ENCODE assay signal across 22 mouse cellular contexts in the genomic region with DNA sequence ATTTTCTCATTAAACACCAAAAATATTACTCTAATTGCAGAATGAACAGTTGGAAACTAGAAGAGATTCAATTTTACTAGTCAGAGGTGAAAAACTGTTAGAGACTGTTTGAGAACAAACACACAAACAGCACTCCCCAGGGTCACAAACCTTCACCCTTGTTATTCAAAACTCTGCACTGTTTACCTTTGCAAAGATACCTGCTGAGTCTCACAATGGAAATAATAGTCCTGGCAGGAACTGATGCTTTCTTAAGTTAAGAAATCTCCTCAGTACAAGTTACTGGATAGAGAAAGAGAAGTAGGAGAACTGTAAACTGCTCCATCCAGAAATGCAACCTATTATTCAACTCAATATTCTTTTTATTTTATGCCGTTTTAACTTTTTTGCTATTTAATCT.
DNase-seq lines count a peak whose midpoint lies in the region; ATAC-seq and TF ChIP-seq lines count a peak whose summit lies in the region.
"Had no signal": no experiment of that assay in that cellular context is flagged by ENCODE, and none has a peak within 500 bp of the region (broad histone marks: within the 10 kb centered on the region; RNA-seq: fewer than 3 reads in every experiment).

No protein-coding gene starts in this region.

- no peak overlapping the region for H3K4me2 ChIP-seq in stomach, postnatal 0 days (replicated peaks; ENCODE audit: low read depth)
- H3K4me2 ChIP-seq: embryonic facial prominence, embryonic 13.5 days; embryonic facial prominence, embryonic 15.5 days; forebrain, embryonic 12.5 days had no signal

- no peaks in the 10 kb centered on the region for H3K36me3 ChIP-seq in ES-E14 (ENCODE audit: control insufficient read depth, insufficient read depth, low read length, poor library complexity, severe bottlenecking)
- no peaks in the 10 kb centered on the region for H3K36me3 ChIP-seq in stomach, postnatal 0 days (ENCODE audit: control insufficient read depth, insufficient read depth, low read length)
- H3K36me3 ChIP-seq: embryonic facial prominence, embryonic 13.5 days; embryonic facial prominence, embryonic 15.5 days; forebrain, embryonic 10.5 days; forebrain, embryonic 12.5 days had no signal

- TF ChIP-seq EP300 in stomach, postnatal 0 days (optimal IDR thresholded peaks at IDR 0.05), result no peak

- intact Hi-C loops in heart, postnatal 25 days (cut with DNase I), result no loop called here
- intact Hi-C loops in heart, postnatal 14 days (cut with DNase I), result no loop called here

- no peak overlapping the region for H3K4me3 ChIP-seq in ES-E14 (ENCODE audit: insufficient read depth in 1 of 2, low read depth in 1 of 2, low read length in 2 of 2, poor library complexity in 1 of 2, severe bottlenecking in 1 of 2)
- no peak overlapping the region for H3K4me3 ChIP-seq in stomach, postnatal 0 days (ENCODE audit: low read depth, low read length)
- H3K4me3 ChIP-seq: embryonic facial prominence, embryonic 13.5 days; embryonic facial prominence, embryonic 15.5 days; erythroblast, embryonic 14.5 days; forebrain, embryonic 10.5 days; forebrain, embryonic 12.5 days had no signal

- H3K27me3 ChIP-seq in stomach, postnatal 0 days (ENCODE audit: control insufficient read depth, insufficient read depth, low read length), result no peaks in the 10 kb centered on the region
- H3K27me3 ChIP-seq: embryonic facial prominence, embryonic 13.5 days; embryonic facial prominence, embryonic 15.5 days; forebrain, embryonic 12.5 days had no signal

- in situ Hi-C loops in ES-E14 (cut with MboI; ENCODE audit: low sequenced_read_pairs in 2 of 2, unreplicated experiment in 2 of 2), result no loop called here

- WGBS in stomach, postnatal 0 days, result 94% methylated on average over 1 of the region's 1 CpGs

- H3K27ac ChIP-seq in ES-E14 (ENCODE audit: insufficient read depth, low read depth, low read length, poor library complexity, severe bottlenecking), result no peak overlapping the region
- H3K27ac ChIP-seq in stomach, postnatal 0 days (replicated peaks), result no peak overlapping the region
- H3K27ac ChIP-seq: embryonic facial prominence, embryonic 13.5 days; embryonic facial prominence, embryonic 15.5 days; forebrain, embryonic 10.5 days; forebrain, embryonic 12.5 days had no signal

- H3K4me1 ChIP-seq in ES-E14 (ENCODE audit: control insufficient read depth in 2 of 2, insufficient read depth in 2 of 2, low read length in 2 of 2, poor library complexity in 1 of 2), result no peaks in the 10 kb centered on the region
- H3K4me1 ChIP-seq in stomach, postnatal 0 days (replicated peaks; ENCODE audit: control insufficient read depth, insufficient read depth), result no peaks in the 10 kb centered on the region
- H3K4me1 ChIP-seq: embryonic facial prominence, embryonic 13.5 days; embryonic facial prominence, embryonic 15.5 days; forebrain, embryonic 10.5 days; forebrain, embryonic 12.5 days had no signal

- no peak for ATAC-seq in stomach, postnatal 0 days (ENCODE audit: low FRiP score, low TSS enrichment)
- ATAC-seq: activated CD4-positive, CD25-positive, alpha-beta regulatory T cell, adult 4 months; forebrain, embryonic 14.5 days; forebrain, embryonic 16.5 days had no signal

- H3K9me3 ChIP-seq in ES-E14 (ENCODE audit: control insufficient read depth, insufficient read depth, low read depth, low read length), result no peaks in the 10 kb centered on the region
- no peaks in the 10 kb centered on the region for H3K9me3 ChIP-seq in stomach, postnatal 0 days (ENCODE audit: control insufficient read depth, low read length)
- H3K9me3 ChIP-seq: embryonic facial prominence, embryonic 13.5 days; embryonic facial prominence, embryonic 15.5 days; forebrain, embryonic 10.5 days; forebrain, embryonic 12.5 days had no signal

- TF ChIP-seq CTCF in stomach, postnatal 0 days (IDR thresholded peaks at IDR 0.05; ENCODE audit: low read depth), result no peak

- no peak overlapping the region for H3K9ac ChIP-seq in ES-E14 (ENCODE audit: insufficient read depth, low read depth, low read length, poor library complexity, severe bottlenecking)
- no peak overlapping the region for H3K9ac ChIP-seq in stomach, postnatal 0 days (ENCODE audit: low read length)
- H3K9ac ChIP-seq: embryonic facial prominence, embryonic 13.5 days; embryonic facial prominence, embryonic 15.5 days; forebrain, embryonic 12.5 days had no signal

- peak; percentile 43 for DNase-seq in ES-E14 (ENCODE audit: low read depth, low spot score)
- DNase-seq in WW6 (ENCODE audit: low read depth, low spot score), result peak; percentile 9
- DNase-seq in heart, postnatal 25 days (ENCODE audit: low spot score), result no peak
- DNase-seq in heart, postnatal 14 days, result no peak
- DNase-seq in stomach, postnatal 0 days (ENCODE audit: low spot score), result no peak
- DNase-seq: adrenal gland, adult 8-10 months; adrenal gland, postnatal 14 days; adrenal gland, postnatal 36 days; cerebellum, adult 11-12 months; cerebellum, adult 2 months; cerebellum, adult 9-10 months; cerebellum, postnatal 10 days; cerebellum, postnatal 25 days; embryo, embryonic 11 days had no signal

TF ChIP-seq in ES-E14, 5 proteins besides CTCF, POLR2A, EP300 and RAD21:
- no peak for TF ChIP-seq ZC3H11A (IDR thresholded peaks at IDR 0.05; ENCODE audit: borderline replicate concordance, low read depth, low read length)
- 0 out of 2 replicates have a peak, but pooled peaks have one; percentile 57 for TF ChIP-seq CHD2 (IDR thresholded peaks at IDR 0.05; ENCODE audit: low read depth, low read length)

Comparison
In these comparisons a context has a peak if more than half of its experiments do, and no peak if none do; other contexts are left out.
1. DNase-seq: peak in ES-E14 (single experiment) and WW6 (single experiment); none in heart, postnatal 25 days (single experiment), heart, postnatal 14 days (0 of 2) and stomach, postnatal 0 days (single experiment).